Mouse (Mus musculus) embryonic facial prominence, embryonic 10.5 days (tissue): ENCODE results near the gene Gng4. TPM values are rescaled to one million over a fixed set of nuclear protein-coding genes. Genes with fewer than 3 reads are reported as not detected.

ENCODE experiments used
- polyA plus RNA-seq: library from polyadenylated mRNA; unstranded; fragments of >200 nt; fragmentation: Nextera tagmentation; extraction: Ambion mirVana; gene quantifications from 2 replicates; pipeline ENCODE4 v1.2.1, GENCODE M21; 2016

Gng4 gene
- polyA plus RNA-seq, 1 experiment from 2014 or later, result 0.42 TPM

Other genes starting within 250 kb of the Gng4 start
- gene Lyst, start 193.7 kb upstream of the Gng4 start, polyA plus RNA-seq, result 3.5 and 3.6 TPM in 2 replicates
- 52.0 and 54.8 TPM in 2 replicates for gene B3galnt2, start 170.4 kb downstream of the Gng4 start, polyA plus RNA-seq